Mouse (Mus musculus): ENCODE measurements around the gene Rprd1b.

- TF ChIP-seq CTCF (IDR thresholded peaks at IDR 0.05; ENCODE audit: control insufficient read depth, insufficient read depth, insufficient read length) (no peak), MAX (IDR thresholded peaks at IDR 0.05) (no peak), MYOG (IDR thresholded peaks at IDR 0.05; ENCODE audit: control insufficient read depth, extremely low read depth, insufficient read length) (no peak)
Measured at GRCm38 (mm10) chr2:158113591-158114257, 85.4 kb downstream of the Rprd1b start.

All from C2C12 (cell line).